Mouse (Mus musculus) intestine, postnatal 0 days (tissue): ENCODE data around the gene Lrrc31. TPM values are rescaled to one million over a fixed set of nuclear protein-coding genes. Genes with fewer than 3 reads are reported as not detected.

Experiments
- ATAC-seq: fragments of 200-750 bp; cut with Nextera tagmentation; 2 replicates; pipeline ENCODE4 v1.8.0; 2017; ENCODE audit warnings: mild to moderate bottlenecking, moderate TSS enrichment, moderate library complexity
- H3K27ac ChIP-seq: fragments of 300-500 bp; sonication (generic); 2 replicates; pipeline ENCODE4 v1.5.1; 2014; ENCODE audit warnings: mild to moderate bottlenecking, low read depth, low read length, moderate library complexity
- H3K27me3 ChIP-seq: fragments of 300-500 bp; sonication (generic); replicated peaks from 2 replicates; pipeline ENCODE4 v1.6.1; 2014; ENCODE audit warnings: low read length, mixed read lengths; ENCODE audit not compliant: control insufficient read depth, insufficient read depth
- H3K36me3 ChIP-seq: fragments of 300-500 bp; sonication (generic); 2 replicates; pipeline ENCODE4 v1.6.1; 2014; ENCODE audit warnings: mild to moderate bottlenecking, moderate library complexity; ENCODE audit not compliant: control insufficient read depth, insufficient read depth
- H3K4me1 ChIP-seq: fragments of 300-500 bp; sonication (generic); replicated peaks from 2 replicates; pipeline ENCODE4 v1.6.1; 2014; ENCODE audit warnings: antibody characterized with exemption, low read length, mixed read lengths; ENCODE audit not compliant: control insufficient read depth, insufficient read depth
- H3K4me2 ChIP-seq: fragments of 300-500 bp; sonication (generic); replicated peaks from 2 replicates; pipeline ENCODE4 v1.6.1; 2014; ENCODE audit warnings: low read depth, mild to moderate bottlenecking, moderate library complexity
- H3K4me3 ChIP-seq: fragments of 300-500 bp; sonication (generic); 2 replicates; pipeline ENCODE4 v1.5.1; 2014; ENCODE audit warnings: low read depth, low read length
- H3K9ac ChIP-seq: fragments of 300-500 bp; sonication (generic); 2 replicates; pipeline ENCODE4 v1.6.1; 2014; ENCODE audit warnings: mild to moderate bottlenecking, low read depth, low read length
- H3K9me3 ChIP-seq: fragments of 300-500 bp; sonication (generic); 2 replicates; pipeline ENCODE4 v1.6.1; 2016; ENCODE audit warnings: mixed run types; ENCODE audit not compliant: control insufficient read depth
- CTCF ChIP-seq: sonication (generic); IDR thresholded peaks from 2 replicates; pipeline ENCODE4 v1.5.1; 2016; ENCODE audit warnings: low read depth, mild to moderate bottlenecking, control low read depth, antibody characterized with exemption, moderate library complexity
- WGBS: fragments of 180-500 bp; shearing (Covaris S2); extraction: QIAGEN DNeasy Blood & Tissue Kit; methylation state at CpG from one replicate; pipeline ENCODE4 v1.1.7; 2014; 5-methylcytosine and 5-hydroxymethylcytosine counted together
- polyA plus RNA-seq: library from polyadenylated mRNA; unstranded; fragments of >200 nt; fragmentation: Nextera tagmentation; extraction: Ambion mirVana; gene quantifications from 2 replicates; pipeline ENCODE4 v1.2.1, GENCODE M21; 2015

Gene Lrrc31
- polyA plus RNA-seq, 1 experiment from 2014 or later = 0.73 TPM

DNA sequence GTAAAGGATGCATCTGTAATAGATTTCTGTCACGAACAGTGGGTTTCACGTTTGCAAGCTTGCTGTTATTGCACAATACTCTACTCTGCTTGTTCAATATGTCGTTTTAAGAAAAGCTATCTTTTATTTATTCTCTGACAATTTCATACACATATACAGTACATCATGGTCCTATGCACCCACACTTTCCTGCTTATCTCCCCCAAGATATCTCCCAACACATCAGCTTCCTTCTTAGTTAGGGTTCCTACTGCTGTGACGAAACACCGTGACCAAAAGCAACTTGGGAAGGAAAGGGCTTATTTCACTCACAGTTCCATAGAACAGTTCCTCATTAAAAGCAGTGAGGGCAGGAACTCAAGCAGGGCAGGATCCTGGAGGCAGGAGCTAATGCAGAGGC lies 43.7 kb downstream of the Lrrc31 start:
- Histone ChIP-seq H3K4me2 (no peak overlapping the region), H3K27me3 (0 out of 2 replicates have a peak, but pooled peaks cover 5% of the 10 kb centered on the region), H3K9ac (no peak overlapping the region), H3K36me3 (no peaks in the 10 kb centered on the region), H3K4me3 (no peak overlapping the region), H3K27ac (no peak overlapping the region), H3K9me3 (no peaks in the 10 kb centered on the region), H3K4me1 (no peaks in the 10 kb centered on the region)
- WGBS = 81% methylated on average over 5 of the region's 5 CpGs
- TF ChIP-seq CTCF = no peak
- ATAC-seq = no peak

DNA sequence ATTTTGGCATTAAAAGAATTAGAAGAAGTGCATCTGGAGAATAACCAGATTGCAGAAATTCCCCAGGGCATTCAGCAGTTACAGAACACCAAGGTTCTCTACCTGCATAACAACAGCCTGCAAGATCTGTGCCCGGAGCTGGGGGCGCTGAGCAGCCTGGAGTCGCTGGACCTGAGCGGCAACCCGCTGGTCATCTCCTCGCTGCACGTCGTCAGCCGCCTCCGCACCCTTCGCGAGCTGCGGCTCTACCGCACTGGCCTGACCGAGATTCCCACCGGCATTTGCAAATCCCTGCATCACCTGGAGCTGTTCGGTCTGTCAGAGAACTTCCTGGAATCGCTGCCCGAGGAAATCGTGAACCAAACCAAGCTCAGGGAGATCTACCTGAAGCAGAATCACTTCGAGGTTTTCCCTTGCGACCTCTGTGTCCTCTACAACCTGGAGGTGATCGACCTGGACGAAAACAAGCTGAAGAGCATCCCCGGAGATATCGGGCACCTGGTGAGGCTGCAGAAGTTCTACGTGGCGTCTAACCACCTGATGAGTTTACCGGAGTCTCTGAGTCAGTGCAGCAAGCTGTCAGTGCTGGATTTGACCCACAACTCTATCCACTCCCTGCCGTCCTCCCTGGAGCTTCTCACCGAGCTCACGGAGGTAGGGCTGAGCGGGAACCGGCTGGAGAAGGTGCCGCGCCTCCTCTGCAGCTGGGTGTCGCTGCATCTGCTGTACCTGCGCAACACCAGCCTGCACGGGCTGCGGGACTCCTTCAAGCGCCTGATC lies 49.4 kb downstream of the Lrrc31 start:
- Histone ChIP-seq H3K36me3 (no peaks in the 10 kb centered on the region), H3K27me3 (0 out of 2 replicates have a peak, but pooled peaks cover 24% of the 10 kb centered on the region), H3K9ac (peak overlapping the region; percentile 22; the same call in 1 of the 2 replicates), H3K4me3 (peak overlapping the region; percentile 35), H3K9me3 (no peaks in the 10 kb centered on the region), H3K27ac (no peak overlapping the region), H3K4me2 (peak overlapping the region; percentile 73), H3K4me1 (no peaks in the 10 kb centered on the region)
- WGBS = under 1% methylated on average over 41 of the region's 41 CpGs
- peak; percentile 75 for TF ChIP-seq CTCF
- peak; percentile 70 for ATAC-seq

DNA sequence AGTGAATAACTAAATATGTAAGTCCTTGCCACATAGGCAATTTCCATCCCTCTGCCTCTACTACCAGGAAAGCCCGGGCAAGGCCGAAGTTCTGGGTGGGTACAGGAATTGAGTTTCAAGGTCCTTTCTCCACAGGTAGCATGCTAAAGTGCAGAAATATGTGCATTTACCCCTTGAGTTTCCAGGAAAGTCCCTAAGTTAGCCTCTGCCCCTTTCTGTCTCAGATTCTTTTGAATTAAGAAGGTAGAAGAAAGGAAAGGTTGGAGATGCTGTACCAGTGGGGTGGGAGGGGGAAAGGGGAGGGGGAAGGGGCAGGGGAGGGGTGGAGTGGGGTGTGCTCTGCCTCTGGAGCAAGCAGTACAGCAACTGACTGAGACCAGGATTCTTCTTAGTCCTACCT lies 51.2 kb downstream of the Lrrc31 start:
- no peak overlapping the region for H3K9ac ChIP-seq
- 92% methylated on average over 2 of the region's 2 CpGs for WGBS
- no peak for TF ChIP-seq CTCF
- H3K4me3 ChIP-seq = no peak overlapping the region
- H3K4me2 ChIP-seq = no peak overlapping the region
- 0 out of 2 replicates have a peak, but pooled peaks cover 24% of the 10 kb centered on the region for H3K27me3 ChIP-seq
- no peak overlapping the region for H3K27ac ChIP-seq
- H3K4me1 ChIP-seq = no peaks in the 10 kb centered on the region
- no peak for ATAC-seq
- no peaks in the 10 kb centered on the region for H3K36me3 ChIP-seq
- no peaks in the 10 kb centered on the region for H3K9me3 ChIP-seq

DNA sequence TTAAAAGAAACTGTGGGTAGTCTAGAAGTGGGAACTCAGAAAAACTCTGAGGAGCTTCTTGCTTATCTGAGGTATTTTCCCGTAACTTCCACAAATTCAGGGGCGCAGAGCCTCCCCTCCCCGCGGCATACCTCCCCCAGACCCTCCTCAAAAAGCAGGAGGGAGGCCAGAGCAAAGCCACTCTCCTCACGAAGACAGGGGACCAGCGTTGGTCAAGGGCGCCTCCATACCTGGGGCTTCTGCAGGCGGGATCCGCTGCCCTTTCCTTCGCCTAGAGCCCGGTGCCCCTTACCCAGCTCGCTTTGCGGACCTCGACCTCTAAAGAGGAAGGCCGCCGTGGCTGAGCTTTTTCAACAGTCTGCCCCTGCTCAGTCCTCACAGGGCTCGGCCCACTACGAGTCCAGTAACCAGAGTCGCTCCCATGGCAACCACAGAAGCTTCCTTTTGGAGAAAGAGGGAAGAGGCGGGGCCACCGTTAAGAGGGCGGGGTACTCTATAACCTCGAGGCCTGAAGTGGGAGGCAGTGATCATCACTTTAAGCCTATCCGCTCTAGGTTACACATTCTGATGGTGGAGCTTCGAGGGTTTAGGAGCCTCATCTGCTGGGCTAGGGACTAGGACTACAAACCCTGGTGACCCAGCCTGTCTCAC lies 52.1 kb downstream of the Lrrc31 start, which contains the start of gene Lrrc34:
TSS of gene Lrrc34 (minus strand) at position 430 of the 651 bp plus-strand sequence.
- Histone ChIP-seq H3K4me1 (no peaks in the 10 kb centered on the region), H3K9ac (no peak within 1 kb of the TSS)
- no peak for TF ChIP-seq CTCF

DNA sequence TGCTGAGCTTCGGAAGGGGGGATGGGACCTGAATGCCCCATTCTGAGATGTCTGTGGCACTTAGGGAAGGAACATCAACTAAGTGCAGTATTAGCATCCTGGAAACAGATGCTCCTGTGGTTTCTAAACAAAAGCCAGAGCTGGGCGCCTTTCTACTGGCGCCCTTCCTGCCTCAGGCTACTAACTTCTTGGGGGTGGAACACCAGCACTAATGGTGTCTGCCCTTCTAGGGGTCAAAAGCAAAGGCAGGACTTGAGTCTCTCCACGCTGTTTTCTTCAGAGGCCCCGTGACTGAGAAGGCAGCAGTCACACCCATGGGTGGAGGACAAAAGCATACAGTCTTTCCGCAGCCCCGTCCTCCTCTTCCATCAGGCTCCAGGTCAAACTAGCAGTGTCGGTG lies 52.9 kb downstream of the Lrrc31 start:
- Histone ChIP-seq H3K4me1 (no peaks in the 10 kb centered on the region), H3K27me3 (0 out of 2 replicates have a peak, but pooled peaks cover 22% of the 10 kb centered on the region), H3K36me3 (no peaks in the 10 kb centered on the region), H3K4me3 (no peak overlapping the region), H3K9ac (no peak overlapping the region), H3K4me2 (no peak overlapping the region), H3K27ac (no peak overlapping the region), H3K9me3 (no peaks in the 10 kb centered on the region)
- TF ChIP-seq CTCF = no peak
- ATAC-seq = no peak
- 46% methylated on average over 8 of the region's 8 CpGs for WGBS

More for the DNA sequence above, 52.1 kb downstream of the Lrrc31 start, which contains the start of gene Lrrc34:
- peak within 1 kb of the TSS; percentile 55 for H3K4me2 ChIP-seq
- WGBS = 4% methylated on average over 25 of the region's 25 CpGs
- ATAC-seq = peak; percentile 59
- H3K9me3 ChIP-seq = no peaks in the 10 kb centered on the region
- H3K27ac ChIP-seq = no peak within 1 kb of the TSS
- H3K4me3 ChIP-seq = peak within 1 kb of the TSS; percentile 21
- 0 out of 2 replicates have a peak, but pooled peaks cover 24% of the 10 kb centered on the region for H3K27me3 ChIP-seq
- H3K36me3 ChIP-seq = no peaks in the 10 kb centered on the region

DNA sequence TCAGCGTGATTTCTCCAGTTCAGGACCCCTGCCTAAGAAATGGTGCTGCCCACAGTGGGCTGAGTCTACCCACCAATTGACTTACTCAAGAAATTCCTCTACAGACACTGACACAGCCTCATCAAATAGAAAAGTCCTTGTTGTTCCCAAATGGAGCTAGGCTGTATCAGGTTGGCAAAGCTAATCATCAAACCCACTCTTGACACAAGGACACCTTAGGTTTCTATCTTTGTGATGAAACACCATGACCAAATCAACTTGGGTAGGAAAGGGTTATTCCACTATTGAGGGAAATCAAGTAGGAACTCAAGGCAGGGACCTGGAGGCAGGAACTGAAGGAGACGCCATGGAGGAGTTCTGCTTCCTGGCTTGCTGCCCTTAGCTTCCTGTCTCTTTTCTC lies 55.4 kb downstream of the Lrrc31 start, which contains the start of gene Lrriq4:
TSS of gene Lrriq4 (plus strand) at position 301 of the 400 bp plus-strand sequence.
- 65% methylated on average over 2 of the region's 2 CpGs for WGBS
- no peaks in the 10 kb centered on the region for H3K36me3 ChIP-seq
- TF ChIP-seq CTCF = no peak
- 0 out of 2 replicates have a peak, but pooled peaks cover 6% of the 10 kb centered on the region for H3K27me3 ChIP-seq
- ATAC-seq = no peak
- no peak within 1 kb of the TSS for H3K9ac ChIP-seq
- H3K9me3 ChIP-seq = no peaks in the 10 kb centered on the region
- H3K4me3 ChIP-seq = no peak within 1 kb of the TSS
- no peak within 1 kb of the TSS for H3K4me2 ChIP-seq
- no peak within 1 kb of the TSS for H3K27ac ChIP-seq
- H3K4me1 ChIP-seq = no peaks in the 10 kb centered on the region
